Mouse (Mus musculus) CH12.LX (cell line): ENCODE measurements at regions not wholly inside any gene's neighbourhood (a gene's known extent, or its start where the extent isn't known, plus 50 kb on each side); places are given as distances from the start of the nearest gene placed in this dataset.

Experiments
- DNase-seq: peaks from one replicate; pipeline ENCODE4 v3.0.0-alpha.2; 2013; ENCODE audit errors: extremely low read depth
- H3K27ac ChIP-seq: 2 replicates; pipeline ENCODE4 v1.5.1; 2012; ENCODE audit warnings: low read depth, mild to moderate bottlenecking, control low read depth, moderate library complexity; ENCODE audit not compliant: insufficient read depth
- H3K27me3 ChIP-seq: replicated peaks from 2 replicates; pipeline ENCODE3; 2012; ENCODE audit warnings: inconsistent platforms
- H3K36me3 ChIP-seq, 2 experiments: replicated peaks in 1 of 2; 2 replicates each; pipeline versions ENCODE3 to v1.6.1; 2012; ENCODE audit warnings: inconsistent platforms in 1 of 2, low read length in 1 of 2, mild to moderate bottlenecking in 1 of 2, mixed read lengths in 1 of 2, moderate library complexity in 1 of 2; ENCODE audit not compliant: control insufficient read depth in 1 of 2, insufficient read depth in 1 of 2
- H3K4me1 ChIP-seq, 2 experiments: 2 replicates each; pipeline ENCODE4 v1.6.1; 2012; ENCODE audit warnings: inconsistent platforms in 1 of 2, moderate library complexity in 1 of 2; ENCODE audit not compliant: insufficient read depth in 2 of 2, control insufficient read depth in 1 of 2
- H3K4me2 ChIP-seq: 2 replicates; pipeline ENCODE4 v1.6.1; 2012; ENCODE audit warnings: low read depth, mild to moderate bottlenecking, control low read depth; ENCODE audit not compliant: poor library complexity, insufficient read depth, severe bottlenecking
- H3K4me3 ChIP-seq, 3 experiments: fragments of 150-350 bp in 1 of 3; sonication (generic) in 1 of 3; replicated peaks in 1 of 3; 2 replicates each; pipeline versions ENCODE3 to v1.5.1; 2011 to 2012; ENCODE audit warnings: low read depth in 2 of 3, low read length in 2 of 3, mild to moderate bottlenecking in 2 of 3, moderate library complexity in 2 of 3, control low read depth in 1 of 3, improper control_type of control experiment in 1 of 3, inconsistent platforms in 1 of 3, mixed read lengths in 1 of 3; ENCODE audit not compliant: poor library complexity in 1 of 3
- H3K79me2 ChIP-seq: replicated peaks from 2 replicates; pipeline ENCODE4 v1.6.1; 2012; ENCODE audit warnings: mild to moderate bottlenecking, moderate library complexity; ENCODE audit not compliant: control insufficient read depth, poor library complexity, insufficient read depth, severe bottlenecking; ENCODE audit errors: extremely low read depth
- H3K9ac ChIP-seq: 2 replicates; pipeline ENCODE4 v1.6.1; 2012; ENCODE audit warnings: low read depth, mild to moderate bottlenecking, control low read depth, moderate library complexity; ENCODE audit not compliant: insufficient read depth
- H3K9me3 ChIP-seq: replicated peaks from 2 replicates; pipeline ENCODE3; 2012; ENCODE audit warnings: low read length, inconsistent platforms, mixed read lengths
- GABPA ChIP-seq: IDR thresholded peaks from 2 replicates; pipeline ENCODE4 v1.6.1; 2012; ENCODE audit warnings: low read depth, low read length, improper control_type of control experiment, inconsistent platforms; ENCODE audit not compliant: insufficient replicate concordance
- HCFC1 ChIP-seq: IDR thresholded peaks from 2 replicates; pipeline ENCODE4 v1.6.1; 2012; ENCODE audit warnings: low read depth, mild to moderate bottlenecking, inconsistent platforms, low read length, improper control_type of control experiment
- MAFK ChIP-seq: IDR thresholded peaks from 2 replicates; pipeline ENCODE4 v1.6.1; 2011; ENCODE audit warnings: low read length, improper control_type of control experiment; ENCODE audit not compliant: insufficient replicate concordance
- POLR2AphosphoS2 ChIP-seq: IDR thresholded peaks from 2 replicates; pipeline ENCODE4 v1.6.1; 2011; ENCODE audit warnings: low read depth, low read length, improper control_type of control experiment
- RCOR1 ChIP-seq: conservative IDR thresholded peaks from 2 replicates; pipeline ENCODE4 v1.6.1; 2012; ENCODE audit warnings: low read depth, mild to moderate bottlenecking, inconsistent platforms, low read length, improper control_type of control experiment
- TCF12 ChIP-seq: IDR thresholded peaks from 2 replicates; pipeline ENCODE4 v1.6.1; 2014; ENCODE audit warnings: low read depth, mild to moderate bottlenecking, inconsistent platforms, low read length, improper control_type of control experiment
- UBTF ChIP-seq: IDR thresholded peaks from 2 replicates; pipeline ENCODE4 v1.6.1; 2012; ENCODE audit warnings: low read depth, mild to moderate bottlenecking, inconsistent platforms, low read length, improper control_type of control experiment, moderate library complexity
- dilution Hi-C: fragments of 300-500 bp; cut with MboI; formaldehyde crosslinking; loops from 2 replicates; pipeline ENCODE4 v1.14.3; 2020; ENCODE audit warnings: low sequenced_read_pairs; ENCODE audit not compliant: extremely low pct_unique_long_range_greater_than_20kb, extremely low pct_ligation_motif_present
- in situ Hi-C: fragments of 300-500 bp; cut with MboI; formaldehyde crosslinking; loops from 3 replicates; pipeline ENCODE4 v1.14.3; 2019; ENCODE audit warnings: low sequenced_read_pairs, low pct_ligation_motif_present, low pct_unique_long_range_greater_than_20kb, mixed read lengths

DNA sequence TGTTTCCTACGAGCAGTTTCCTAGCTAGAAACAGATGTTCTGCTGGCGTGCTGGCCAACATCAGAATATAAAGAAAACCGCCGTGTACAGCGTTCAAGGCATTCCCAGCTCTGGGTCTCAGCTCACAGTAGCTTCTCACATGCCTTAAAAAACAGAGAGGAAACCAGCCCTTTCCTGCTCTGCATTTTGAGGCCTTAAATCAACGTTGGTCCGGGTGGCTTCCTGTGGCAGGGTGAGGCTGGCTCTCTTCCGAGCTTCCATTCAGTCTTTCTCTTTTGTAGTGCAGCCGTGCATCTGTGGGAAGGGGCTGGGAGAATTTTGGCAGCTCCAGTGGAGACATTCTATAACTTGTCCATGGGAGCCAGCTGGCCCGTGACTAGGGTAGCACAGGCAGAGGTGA lies 135.9 kb upstream of the Unc93a2 start:
- H3K79me2 ChIP-seq, result no peaks in the 10 kb centered on the region
- TF ChIP-seq POLR2AphosphoS2 (no peak), GABPA (no peak), RCOR1 (no peak), HCFC1 (no peak), TCF12 (no peak), MAFK (no peak), UBTF (no peak)
- DNase-seq, result no peak
- peaks cover 0 to 4% of the 10 kb centered on the region in 2 experiments; a peak in 2 of 4 replicates for H3K4me1 ChIP-seq
- H3K9me3 ChIP-seq, result no peaks in the 10 kb centered on the region
- H3K27me3 ChIP-seq, result no peaks in the 10 kb centered on the region
- H3K27ac ChIP-seq, result no peak overlapping the region
- in situ Hi-C loops (no loop called here), dilution Hi-C loops (no loop called here)
- H3K4me2 ChIP-seq, result no peak overlapping the region
- no peak overlapping the region for H3K9ac ChIP-seq
- H3K36me3 ChIP-seq, result no peaks in the 10 kb centered on the region
- no peak overlapping the region for H3K4me3 ChIP-seq
